Mouse (Mus musculus) embryonic facial prominence, embryonic 10.5 days (tissue): ENCODE results near the gene Ube2d3. TPM values are rescaled to one million over a fixed set of nuclear protein-coding genes. Genes with fewer than 3 reads are reported as not detected.

ENCODE experiments used
- DNase-seq: peaks from one replicate; pipeline ENCODE4 v3.0.0-alpha.2; 2017; ENCODE audit warnings: low spot score
- H3K27ac ChIP-seq: fragments of 300-500 bp; sonication (generic); replicated peaks from 2 replicates; pipeline ENCODE4 v1.5.1; 2016; ENCODE audit warnings: mild to moderate bottlenecking
- H3K27me3 ChIP-seq: fragments of 300-500 bp; sonication (generic); replicated peaks from 2 replicates; pipeline ENCODE4 v1.6.1; 2016; ENCODE audit warnings: low read depth, mild to moderate bottlenecking; ENCODE audit not compliant: poor library complexity, severe bottlenecking
- H3K36me3 ChIP-seq: fragments of 300-500 bp; sonication (generic); replicated peaks from 2 replicates; pipeline ENCODE4 v1.6.1; 2016; ENCODE audit warnings: mild to moderate bottlenecking, moderate library complexity
- H3K4me1 ChIP-seq: fragments of 300-500 bp; sonication (generic); 2 replicates; pipeline ENCODE4 v1.6.1; 2016
- H3K4me3 ChIP-seq: fragments of 300-500 bp; sonication (generic); 2 replicates; pipeline ENCODE4 v1.5.1; 2016; ENCODE audit warnings: mild to moderate bottlenecking, moderate library complexity
- H3K9me3 ChIP-seq: fragments of 300-500 bp; sonication (generic); 2 replicates; pipeline ENCODE4 v1.6.1; 2016; ENCODE audit warnings: mild to moderate bottlenecking
- WGBS: fragments of 180-500 bp; shearing (Covaris S2); methylation state at CpG from one replicate; pipeline ENCODE4 v1.1.7; 2016; 5-methylcytosine and 5-hydroxymethylcytosine counted together
- polyA plus RNA-seq: library from polyadenylated mRNA; unstranded; fragments of >200 nt; fragmentation: Nextera tagmentation; extraction: Ambion mirVana; gene quantifications from 2 replicates; pipeline ENCODE4 v1.2.1, GENCODE M21; 2016

The Ube2d3 gene
- polyA plus RNA-seq, 1 experiment from 2014 or later, result 556 TPM

DNA sequence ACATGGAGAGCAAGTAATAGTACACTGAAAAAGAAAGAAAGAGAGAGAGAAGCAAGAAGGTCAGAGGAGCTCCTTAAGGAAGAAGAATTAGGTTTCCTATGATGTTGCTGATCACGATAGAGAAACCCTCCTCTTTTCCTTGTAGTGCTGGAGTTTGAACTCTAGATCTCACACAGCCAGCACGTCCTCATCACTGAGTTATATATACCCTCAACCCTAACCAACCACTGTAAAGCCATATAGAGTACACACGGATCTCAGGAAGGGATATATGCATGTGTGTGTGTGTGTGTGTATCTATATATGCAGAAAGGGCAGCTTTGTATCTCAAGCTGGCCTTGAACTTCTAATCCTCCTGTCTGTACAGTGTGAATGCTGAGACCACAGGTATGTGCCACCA is 20.7 kb upstream of the Ube2d3 start:
- Histone ChIP-seq H3K9me3 (no peaks in the 10 kb centered on the region), H3K36me3 (peaks cover 19% of the 10 kb centered on the region), H3K4me1 (peaks cover 29% of the 10 kb centered on the region), H3K4me3 (no peak overlapping the region), H3K27me3 (no peaks in the 10 kb centered on the region), H3K27ac (no peak overlapping the region)
- DNase-seq, result no peak
- whole genome bisulfite sequencing, result 90% methylated on average over 3 of the region's 3 CpGs

DNA sequence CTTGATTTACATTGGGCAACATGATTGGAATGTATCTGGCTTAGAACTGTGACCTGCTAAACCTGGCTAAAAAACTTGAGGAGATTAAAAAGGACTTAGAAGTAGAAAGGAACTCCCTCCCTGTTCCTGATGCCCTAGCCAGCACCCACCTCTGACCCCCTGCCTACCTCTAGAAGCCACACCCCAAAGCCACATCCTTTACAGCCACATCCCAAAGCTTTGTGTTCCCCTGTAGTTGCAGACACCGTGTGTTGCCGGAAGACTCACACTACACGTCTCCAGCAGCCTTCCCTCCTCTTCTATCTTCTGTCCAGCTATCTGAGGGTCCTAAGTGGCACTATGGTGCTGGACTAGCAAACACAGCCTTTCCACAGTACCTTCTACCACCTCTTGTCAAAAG is 20.1 kb upstream of the Ube2d3 start:
- H3K4me1 ChIP-seq, result peaks cover 29% of the 10 kb centered on the region
- H3K27ac ChIP-seq, result no peak overlapping the region
- no peaks in the 10 kb centered on the region for H3K27me3 ChIP-seq
- no peak for DNase-seq
- 87% methylated on average over 3 of the region's 3 CpGs for WGBS
- no peak overlapping the region for H3K4me3 ChIP-seq
- peaks cover 19% of the 10 kb centered on the region for H3K36me3 ChIP-seq
- H3K9me3 ChIP-seq, result no peaks in the 10 kb centered on the region

DNA sequence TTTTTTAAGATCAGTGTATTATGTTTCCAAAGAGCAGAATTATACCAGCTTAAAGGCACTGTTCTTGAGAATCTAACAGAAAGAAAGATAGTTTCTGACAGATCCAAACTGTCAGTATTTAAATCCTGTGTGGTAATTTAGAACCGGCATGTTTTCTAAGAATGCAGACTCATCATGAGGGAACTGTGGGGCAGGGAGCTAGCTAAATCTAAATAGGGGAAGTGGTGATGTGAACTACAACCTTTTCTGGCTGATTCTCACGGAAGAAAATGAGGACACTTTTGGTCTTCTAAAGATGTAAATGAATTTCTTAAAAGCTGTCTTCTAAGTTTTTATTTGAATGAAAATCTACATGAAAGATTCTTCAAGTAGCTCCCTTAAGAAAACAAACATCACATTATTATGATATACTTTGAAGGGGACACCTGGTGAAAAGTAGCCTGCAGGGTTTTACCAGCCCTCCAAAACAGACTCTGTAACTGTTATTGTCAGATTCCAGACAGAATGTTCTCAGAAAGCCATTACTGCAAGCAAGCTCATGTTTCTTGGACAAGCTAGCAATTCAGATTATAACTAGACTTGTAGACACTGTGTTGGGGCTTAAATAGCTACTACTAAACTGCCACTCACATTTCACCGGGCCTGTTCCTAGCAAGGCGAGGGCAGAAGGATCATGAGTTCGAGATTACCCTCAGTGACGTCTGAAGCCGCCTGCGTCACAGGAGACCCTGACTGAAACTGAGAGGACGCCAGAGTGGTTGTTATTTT is 17.2 kb upstream of the Ube2d3 start:
- DNase-seq, result no peak
- H3K4me3 ChIP-seq, result no peak overlapping the region
- peaks cover 15% of the 10 kb centered on the region for H3K36me3 ChIP-seq
- H3K27ac ChIP-seq, result no peak overlapping the region
- H3K9me3 ChIP-seq, result no peaks in the 10 kb centered on the region
- 85% methylated on average over 9 of the region's 9 CpGs for WGBS
- peaks cover 24% of the 10 kb centered on the region for H3K4me1 ChIP-seq
- no peaks in the 10 kb centered on the region for H3K27me3 ChIP-seq

DNA sequence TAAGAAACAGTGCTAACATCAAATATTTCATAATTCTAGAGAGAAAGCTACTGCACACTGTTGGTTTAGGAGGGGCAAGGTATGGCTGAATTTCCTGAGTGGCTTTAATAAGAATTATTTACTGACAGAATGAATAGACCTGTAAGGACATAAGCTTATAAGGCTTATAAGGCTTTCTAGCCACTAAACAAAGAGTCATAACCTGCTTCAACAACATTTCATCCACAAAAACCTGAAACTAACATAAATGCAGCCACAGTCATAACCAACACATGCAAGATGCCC is 16.7 kb upstream of the Ube2d3 start:
- DNase-seq, result no peak
- H3K27ac ChIP-seq, result no peak overlapping the region
- H3K36me3 ChIP-seq, result peaks cover 13% of the 10 kb centered on the region
- no peaks in the 10 kb centered on the region for H3K9me3 ChIP-seq
- H3K4me1 ChIP-seq, result peaks cover 24% of the 10 kb centered on the region
- no peaks in the 10 kb centered on the region for H3K27me3 ChIP-seq
- H3K4me3 ChIP-seq, result no peak overlapping the region

DNA sequence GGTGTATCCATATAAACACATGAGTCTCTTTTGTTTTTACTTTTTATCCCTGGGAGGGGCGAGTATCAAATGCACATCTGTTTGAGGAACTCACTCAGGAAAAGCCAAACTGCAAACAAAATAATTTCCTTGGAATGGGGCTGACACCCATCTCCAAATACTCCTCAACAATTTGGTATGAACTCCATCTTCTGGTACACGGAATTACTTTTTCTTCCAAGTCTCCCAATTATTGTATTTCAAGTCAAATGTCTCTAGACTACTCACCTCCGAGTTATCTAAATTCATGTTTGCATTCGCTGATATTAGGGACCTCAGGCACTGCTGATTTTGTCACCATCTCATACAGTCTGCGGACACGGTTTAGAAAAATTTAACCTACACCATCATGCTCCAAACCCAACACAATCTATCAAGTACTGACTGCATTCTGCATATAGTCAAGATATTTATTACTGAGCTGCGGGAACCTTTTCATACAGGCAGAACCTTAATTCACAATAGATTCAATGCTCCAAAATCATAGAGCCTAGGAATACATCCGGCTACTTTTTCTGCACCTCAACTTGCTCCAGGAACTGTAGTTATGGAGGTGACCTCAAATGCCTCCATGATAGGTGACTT is 15.6 kb upstream of the Ube2d3 start:
- 34% methylated on average over 8 of the region's 8 CpGs for WGBS
- Histone ChIP-seq H3K9me3 (no peaks in the 10 kb centered on the region), H3K4me1 (peaks cover 24% of the 10 kb centered on the region), H3K4me3 (peak overlapping the region; percentile 79), H3K27me3 (no peaks in the 10 kb centered on the region), H3K27ac (peak overlapping the region; percentile 98), H3K36me3 (peaks cover 7% of the 10 kb centered on the region)
- DNase-seq, result no peak

DNA sequence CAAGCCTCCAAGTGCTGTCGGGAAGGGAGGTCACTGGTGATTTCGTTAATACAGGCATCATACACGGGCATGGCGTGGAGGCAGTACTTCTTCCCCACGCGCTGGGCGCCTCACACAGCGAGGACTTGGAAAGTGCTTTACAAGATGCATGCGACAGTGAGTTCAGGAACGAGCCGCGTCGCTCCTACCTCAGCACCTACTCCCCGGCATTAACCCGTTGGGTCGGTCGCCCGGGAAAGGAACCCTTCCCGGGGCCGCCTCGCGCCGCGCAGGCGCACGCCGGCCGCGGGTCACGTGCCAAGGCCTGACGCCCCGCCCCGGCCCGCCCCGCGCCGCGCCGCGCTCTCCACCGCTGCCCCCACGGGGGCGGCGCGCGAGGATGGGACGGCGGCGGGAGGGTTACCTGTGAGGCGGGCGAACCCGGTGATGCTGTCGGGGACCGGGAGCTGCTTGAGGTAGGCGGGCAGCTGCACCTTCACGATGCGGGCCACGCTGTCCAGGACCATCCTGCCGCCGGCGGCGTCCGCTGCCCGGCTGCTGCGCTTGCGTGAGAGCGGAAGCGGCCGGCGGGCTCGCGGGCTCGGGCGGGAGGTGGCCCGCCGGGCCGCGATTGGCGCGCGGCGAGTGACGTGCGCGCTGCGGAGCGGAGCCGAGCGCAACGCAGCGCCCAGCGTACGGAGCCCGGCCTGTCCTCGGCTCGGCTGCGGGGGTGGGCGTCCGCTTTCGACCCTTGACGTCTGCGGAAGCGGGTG is 14.9 kb upstream of the Ube2d3 start:
- Histone ChIP-seq H3K9me3 (no peaks in the 10 kb centered on the region), H3K27me3 (no peaks in the 10 kb centered on the region), H3K36me3 (no peaks in the 10 kb centered on the region; the same call in none of the 2 replicates), H3K27ac (peak overlapping the region; percentile 98), H3K4me1 (peaks cover 24% of the 10 kb centered on the region), H3K4me3 (peak overlapping the region; percentile 79)
- under 1% methylated on average over 103 of the region's 103 CpGs for WGBS
- DNase-seq, result peak; percentile 90

DNA sequence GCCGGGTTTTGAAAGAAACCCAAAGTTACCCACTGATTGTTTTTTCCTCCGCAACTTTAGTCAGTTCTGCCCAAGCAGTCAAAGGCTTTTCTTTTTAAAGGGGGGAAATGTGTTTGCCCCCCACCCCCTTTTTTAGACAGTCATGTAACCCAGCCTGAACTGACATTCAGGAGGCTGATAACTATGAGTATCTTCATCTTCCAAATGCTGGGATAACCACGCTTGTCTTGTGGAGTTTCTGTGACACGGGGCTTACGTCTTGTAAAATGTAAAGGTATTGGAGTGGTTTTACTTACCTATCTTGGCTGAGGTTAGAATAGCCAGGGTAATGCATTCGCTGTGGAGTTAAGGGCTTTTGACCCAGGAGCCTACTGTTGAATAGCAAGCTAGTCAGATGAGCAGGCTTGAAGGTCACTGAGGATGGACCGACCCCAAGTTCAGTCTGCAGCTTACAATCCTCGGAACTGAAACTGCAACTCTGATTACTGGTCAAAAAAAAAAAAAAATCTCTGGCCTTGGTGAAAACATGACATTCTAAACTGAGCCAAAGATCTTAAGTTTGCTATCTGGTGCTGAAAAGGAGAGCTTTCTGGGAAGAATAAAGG is 14.2 kb upstream of the Ube2d3 start, which contains the start of gene Cisd2:
Gene Cisd2 (minus strand): TSS at position 318 of the 605 bp plus-strand sequence.
- H3K4me1 ChIP-seq, result peaks cover 24% of the 10 kb centered on the region
- 7% methylated on average over 8 of the region's 8 CpGs for WGBS
- peak within 1 kb of the TSS; percentile 98 for H3K27ac ChIP-seq
- H3K27me3 ChIP-seq, result no peaks in the 10 kb centered on the region
- H3K36me3 ChIP-seq, result peaks cover 4% of the 10 kb centered on the region; the same call in 1 of the 2 replicates
- H3K4me3 ChIP-seq, result peak within 1 kb of the TSS; percentile 79
- no peak for DNase-seq
- H3K9me3 ChIP-seq, result no peaks in the 10 kb centered on the region

DNA sequence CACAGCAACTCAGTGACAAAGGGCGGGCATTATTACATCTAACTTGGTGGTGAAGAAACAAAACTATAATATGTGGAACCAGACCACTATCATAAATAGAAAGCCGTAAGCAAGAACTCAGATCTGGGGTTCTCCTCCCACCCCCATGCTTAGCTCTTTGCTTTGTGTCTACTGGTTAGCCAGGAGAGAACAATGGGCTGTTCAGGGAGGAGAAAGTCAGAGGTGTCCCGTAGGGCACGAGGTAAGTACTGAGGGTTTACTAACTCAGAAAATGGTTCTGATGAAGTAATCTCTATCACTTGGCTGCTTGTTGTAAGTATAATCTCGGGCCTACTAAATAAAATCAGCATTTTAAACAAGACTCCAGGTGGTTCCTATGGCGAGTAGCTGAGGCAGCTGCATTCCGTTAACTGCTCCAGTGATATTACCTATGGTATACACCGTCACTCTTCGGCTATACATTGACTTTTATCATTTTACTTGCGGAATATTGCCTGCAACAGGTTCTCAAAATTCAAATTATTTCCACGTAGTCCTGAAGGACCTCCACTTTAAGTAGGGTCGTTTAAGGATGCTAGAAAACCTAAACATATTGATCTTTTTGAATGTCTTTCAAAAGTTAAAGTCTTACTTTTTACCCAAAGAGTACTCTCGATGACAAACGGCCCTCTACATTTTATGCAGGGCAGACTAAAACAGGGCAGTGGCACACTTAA is 890 bp upstream of the Ube2d3 start:
- Histone ChIP-seq H3K27me3 (no peaks in the 10 kb centered on the region), H3K4me3 (peak overlapping the region; percentile 81), H3K9me3 (no peaks in the 10 kb centered on the region), H3K27ac (peak overlapping the region; percentile 100), H3K4me1 (peaks cover 23% of the 10 kb centered on the region), H3K36me3 (peaks cover 25% of the 10 kb centered on the region)
- DNase-seq, result no peak
- WGBS, result 42% methylated on average over 14 of the region's 14 CpGs

DNA sequence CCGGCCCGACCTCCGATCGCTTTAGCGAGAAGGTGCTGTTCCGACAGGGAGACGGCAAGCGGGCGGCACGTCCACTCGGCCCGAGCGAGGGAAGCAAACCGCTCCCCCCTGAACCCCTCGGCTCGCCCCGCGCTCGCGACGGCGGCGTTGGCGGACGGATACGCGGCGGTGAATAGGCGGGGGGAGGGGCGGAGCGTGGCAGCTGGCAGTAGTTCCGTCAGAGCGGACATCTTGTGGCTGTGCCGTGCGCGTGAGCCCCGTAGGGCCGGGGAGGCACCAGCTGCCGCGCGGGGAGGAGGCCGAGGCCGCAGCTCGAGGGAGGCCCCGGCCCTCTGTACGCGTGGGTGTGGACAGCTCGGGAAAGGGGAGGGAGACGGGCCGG is 573 bp downstream of the Ube2d3 start:
- Histone ChIP-seq H3K27me3 (no peaks in the 10 kb centered on the region), H3K4me1 (peaks cover 23% of the 10 kb centered on the region), H3K9me3 (no peaks in the 10 kb centered on the region), H3K4me3 (peak overlapping the region; percentile 81), H3K36me3 (peaks cover 35% of the 10 kb centered on the region), H3K27ac (peak overlapping the region; percentile 100)
- WGBS, result under 1% methylated on average over 49 of the region's 50 CpGs
- peak; percentile 95 for DNase-seq

DNA sequence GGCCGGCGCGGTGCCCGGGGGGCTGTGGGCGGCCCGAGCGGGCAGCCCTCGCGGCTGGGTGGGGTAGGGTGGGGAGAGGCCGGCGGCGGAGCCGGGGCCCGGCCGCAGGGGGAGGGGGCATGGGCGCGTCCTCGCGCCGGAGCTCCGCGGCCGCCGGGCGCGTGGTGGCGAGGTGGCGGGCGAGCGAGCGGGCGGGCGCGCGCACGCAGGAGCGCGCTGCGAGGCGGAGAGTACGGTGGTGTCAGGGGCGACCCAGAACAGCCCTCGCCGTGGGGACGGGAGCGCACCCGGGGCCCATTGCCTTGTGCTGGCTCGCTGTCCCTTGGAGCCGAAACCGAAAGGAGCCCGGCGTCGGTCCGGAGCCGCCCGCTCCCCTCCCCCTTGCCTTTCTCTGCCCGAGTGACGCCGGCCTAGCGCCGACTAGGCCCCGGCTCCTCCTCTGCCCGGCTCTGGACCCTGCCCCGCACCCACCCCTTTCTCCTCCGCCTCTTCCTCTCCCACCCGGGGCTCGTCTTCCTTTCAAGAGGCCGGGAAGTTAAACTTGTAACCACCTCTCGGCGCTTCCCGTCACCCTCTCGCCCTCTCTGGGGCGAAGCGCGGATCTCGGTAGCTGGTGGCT is 1.1 kb downstream of the Ube2d3 start:
- H3K36me3 ChIP-seq, result peaks cover 40% of the 10 kb centered on the region
- peak overlapping the region; percentile 100 for H3K27ac ChIP-seq
- H3K27me3 ChIP-seq, result no peaks in the 10 kb centered on the region
- under 1% methylated on average over 76 of the region's 76 CpGs for WGBS
- H3K4me1 ChIP-seq, result peaks cover 23% of the 10 kb centered on the region
- peak; percentile 86 for DNase-seq
- H3K4me3 ChIP-seq, result peak overlapping the region; percentile 81
- no peaks in the 10 kb centered on the region for H3K9me3 ChIP-seq

DNA sequence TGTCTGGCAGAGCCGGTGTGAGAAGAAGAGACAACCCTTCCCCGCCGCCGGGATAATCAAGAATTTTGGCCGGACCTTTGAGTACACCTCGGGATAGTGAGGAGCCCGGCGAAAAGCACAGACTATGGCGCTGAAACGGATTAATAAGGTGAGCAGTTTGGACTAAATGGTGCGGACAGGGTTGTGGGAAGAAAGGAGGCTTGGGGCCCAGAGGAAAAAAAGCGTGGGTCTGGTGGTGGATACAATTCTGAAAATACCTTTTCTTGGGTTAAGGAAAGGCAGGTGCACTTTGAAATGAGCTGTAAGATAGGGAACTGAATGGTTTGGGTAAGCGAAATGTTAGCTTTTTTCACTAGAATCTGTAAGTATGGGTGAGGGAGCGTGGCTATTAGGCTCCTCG is 1.7 kb downstream of the Ube2d3 start:
- DNase-seq, result no peak
- Histone ChIP-seq H3K9me3 (no peaks in the 10 kb centered on the region), H3K27ac (peak overlapping the region; percentile 100), H3K4me3 (peak overlapping the region; percentile 81), H3K27me3 (no peaks in the 10 kb centered on the region), H3K4me1 (peaks cover 23% of the 10 kb centered on the region), H3K36me3 (peaks cover 46% of the 10 kb centered on the region)
- 5% methylated on average over 15 of the region's 15 CpGs for WGBS

DNA sequence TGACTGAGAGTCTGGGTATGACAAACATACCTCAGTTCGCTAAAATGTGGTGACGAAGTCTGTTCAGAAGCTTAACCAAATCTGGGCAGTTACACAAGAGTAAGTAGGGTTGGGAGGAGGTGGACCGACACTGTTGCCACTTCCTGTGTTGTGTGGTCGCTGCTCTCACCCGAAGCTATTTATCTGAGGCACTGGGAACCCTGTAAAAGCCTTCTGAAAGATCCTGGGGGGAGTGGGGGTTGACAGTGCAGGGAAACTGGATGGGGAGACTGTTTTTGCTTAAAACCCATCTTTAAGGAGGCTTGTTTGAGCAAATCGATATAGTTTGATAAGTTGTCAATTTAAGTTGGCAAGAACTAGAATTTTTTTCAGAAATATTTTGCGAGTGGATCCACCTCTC is 2.3 kb downstream of the Ube2d3 start:
- Histone ChIP-seq H3K27ac (0 out of 2 replicates have a peak overlapping the region, but pooled peaks have one; percentile 100), H3K9me3 (no peaks in the 10 kb centered on the region), H3K27me3 (no peaks in the 10 kb centered on the region), H3K36me3 (peaks cover 52% of the 10 kb centered on the region), H3K4me1 (peaks cover 23% of the 10 kb centered on the region), H3K4me3 (peak overlapping the region; percentile 81)
- 29% methylated on average over 7 of the region's 7 CpGs for WGBS
- DNase-seq, result peak; percentile 14
